Comparison of ENCODE assay signal across 23 mouse cellular contexts in genomic region chr1:38688216-38688615, GRCm38 (mm10). TPM values are rescaled to one million over a fixed set of nuclear protein-coding genes. Genes with fewer than 3 reads are reported as not detected.
DNase-seq lines count a peak whose midpoint lies in the region; ATAC-seq lines count a peak whose summit lies in the region.
"Had no signal": no experiment of that assay in that cellular context is flagged by ENCODE, and none has a peak within 500 bp of the region (broad histone marks: within the 10 kb centered on the region; RNA-seq: fewer than 3 reads in every experiment).

No protein-coding gene starts in this region.

- no peak overlapping the region for H3K27ac ChIP-seq in embryonic facial prominence, embryonic 11.5 days (replicated peaks; ENCODE audit: low read depth, low read length)
- no peak overlapping the region for H3K27ac ChIP-seq in embryonic facial prominence, embryonic 10.5 days (replicated peaks)
- peak overlapping the region; percentile 67 for H3K27ac ChIP-seq in embryonic facial prominence, embryonic 14.5 days (replicated peaks; ENCODE audit: low read depth, low read length)
- 0 out of 2 replicates have a peak overlapping the region, but pooled peaks have one; percentile 36 for H3K27ac ChIP-seq in limb, embryonic 11.5 days (replicated peaks; ENCODE audit: low read depth, low read length)
- 0 out of 2 replicates have a peak overlapping the region, but pooled peaks have one; percentile 43 for H3K27ac ChIP-seq in limb, embryonic 15.5 days
- H3K27ac ChIP-seq: heart, embryonic 15.5 days; hindbrain, embryonic 13.5 days had no signal

- peak; percentile 68 for DNase-seq in embryonic facial prominence, embryonic 11.5 days (ENCODE audit: low spot score)
- DNase-seq in embryonic facial prominence, embryonic 10.5 days (ENCODE audit: low spot score): no peak
- peak; percentile 81 for DNase-seq in embryonic facial prominence, embryonic 14.5 days (ENCODE audit: low spot score)
- DNase-seq in limb, embryonic 11.5 days (ENCODE audit: low spot score): no peak
- DNase-seq in layer of hippocampus, adult 11-12 months (ENCODE audit: low spot score): no peak
- DNase-seq: adrenal gland, postnatal 14 days; cerebellum, adult 11-12 months; cerebellum, adult 9-10 months; cerebellum, postnatal 25 days; gastrocnemius, postnatal 36 days; heart, adult 18-20 months; heart, postnatal 14 days; kidney, adult 11 months had no signal

- no peaks in the 10 kb centered on the region for H3K36me3 ChIP-seq in embryonic facial prominence, embryonic 11.5 days (replicated peaks; ENCODE audit: control insufficient read depth, insufficient read depth, low read depth, low read length)
- no peaks in the 10 kb centered on the region for H3K36me3 ChIP-seq in embryonic facial prominence, embryonic 10.5 days (replicated peaks)
- H3K36me3 ChIP-seq in embryonic facial prominence, embryonic 14.5 days (ENCODE audit: control insufficient read depth, insufficient read depth, low read length): no peaks in the 10 kb centered on the region
- H3K36me3 ChIP-seq in limb, embryonic 11.5 days (ENCODE audit: control insufficient read depth, insufficient read depth, low read length): no peaks in the 10 kb centered on the region
- no peaks in the 10 kb centered on the region for H3K36me3 ChIP-seq in limb, embryonic 15.5 days
- H3K36me3 ChIP-seq: forebrain, embryonic 10.5 days; heart, embryonic 15.5 days; hindbrain, embryonic 13.5 days had no signal

- ATAC-seq in embryonic facial prominence, embryonic 11.5 days (replicated peaks; ENCODE audit: insufficient number of reproducible peaks, low FRiP score, low TSS enrichment, low read depth): no peak
- ATAC-seq in embryonic facial prominence, embryonic 14.5 days (ENCODE audit: low read depth): 0 out of 2 replicates have a peak, but pooled peaks have one; percentile 22
- ATAC-seq in limb, embryonic 11.5 days (ENCODE audit: insufficient number of reproducible peaks, low FRiP score, low TSS enrichment, low read depth): no peak
- ATAC-seq in limb, embryonic 15.5 days (ENCODE audit: insufficient number of reproducible peaks, low FRiP score, low TSS enrichment, low read depth): no peak
- no peak for ATAC-seq in inflammation-experienced regulatory T-cells, adult 6 months
- ATAC-seq: activated CD4-positive, CD25-positive, alpha-beta regulatory T cell, adult 4 months; forebrain, embryonic 14.5 days; Patski had no signal

- H3K9me3 ChIP-seq in embryonic facial prominence, embryonic 11.5 days (replicated peaks; ENCODE audit: control insufficient read depth, low read length): no peaks in the 10 kb centered on the region
- H3K9me3 ChIP-seq in embryonic facial prominence, embryonic 10.5 days: no peaks in the 10 kb centered on the region
- no peaks in the 10 kb centered on the region for H3K9me3 ChIP-seq in embryonic facial prominence, embryonic 14.5 days (ENCODE audit: control insufficient read depth, low read length)
- no peaks in the 10 kb centered on the region for H3K9me3 ChIP-seq in limb, embryonic 11.5 days (ENCODE audit: control insufficient read depth, low read length)
- no peaks in the 10 kb centered on the region for H3K9me3 ChIP-seq in limb, embryonic 15.5 days
- H3K9me3 ChIP-seq: forebrain, embryonic 10.5 days; heart, embryonic 15.5 days; hindbrain, embryonic 13.5 days had no signal

- WGBS in embryonic facial prominence, embryonic 11.5 days: 46% methylated on average over 5 of the region's 5 CpGs
- 57% methylated on average over 5 of the region's 5 CpGs for WGBS in embryonic facial prominence, embryonic 10.5 days
- WGBS in embryonic facial prominence, embryonic 14.5 days: 28% methylated on average over 5 of the region's 5 CpGs
- WGBS in limb, embryonic 11.5 days: 59% methylated on average over 5 of the region's 5 CpGs
- 46% methylated on average over 5 of the region's 5 CpGs for WGBS in limb, embryonic 15.5 days

- H3K4me1 ChIP-seq in embryonic facial prominence, embryonic 11.5 days (ENCODE audit: control insufficient read depth, insufficient read depth, low read length): no peaks in the 10 kb centered on the region
- H3K4me1 ChIP-seq in embryonic facial prominence, embryonic 10.5 days: peaks cover 4% of the 10 kb centered on the region; the same call in 1 of the 2 replicates
- H3K4me1 ChIP-seq in embryonic facial prominence, embryonic 14.5 days (ENCODE audit: control insufficient read depth, insufficient read depth, low read length): peaks cover 18% of the 10 kb centered on the region; the same call in 1 of the 2 replicates
- no peaks in the 10 kb centered on the region for H3K4me1 ChIP-seq in limb, embryonic 11.5 days (ENCODE audit: control insufficient read depth, insufficient read depth, low read length)
- peaks cover 5% of the 10 kb centered on the region; the same call in 1 of the 2 replicates for H3K4me1 ChIP-seq in limb, embryonic 15.5 days
- H3K4me1 ChIP-seq: heart, embryonic 15.5 days; hindbrain, embryonic 13.5 days had no signal

- no peak overlapping the region for H3K4me3 ChIP-seq in embryonic facial prominence, embryonic 11.5 days (ENCODE audit: low read depth, low read length)
- no peak overlapping the region for H3K4me3 ChIP-seq in embryonic facial prominence, embryonic 10.5 days
- no peak overlapping the region for H3K4me3 ChIP-seq in embryonic facial prominence, embryonic 14.5 days (ENCODE audit: low read depth, low read length)
- H3K4me3 ChIP-seq in limb, embryonic 11.5 days (ENCODE audit: low read depth, low read length): no peak overlapping the region
- no peak overlapping the region for H3K4me3 ChIP-seq in limb, embryonic 15.5 days
- H3K4me3 ChIP-seq: erythroblast, embryonic 14.5 days; forebrain, embryonic 10.5 days; heart, embryonic 15.5 days; hindbrain, embryonic 13.5 days had no signal

- no peaks in the 10 kb centered on the region for H3K27me3 ChIP-seq in embryonic facial prominence, embryonic 11.5 days (ENCODE audit: control insufficient read depth, insufficient read depth, low read length)
- no peaks in the 10 kb centered on the region for H3K27me3 ChIP-seq in embryonic facial prominence, embryonic 10.5 days (replicated peaks; ENCODE audit: low read depth, poor library complexity, severe bottlenecking)
- no peaks in the 10 kb centered on the region for H3K27me3 ChIP-seq in embryonic facial prominence, embryonic 14.5 days (replicated peaks; ENCODE audit: control insufficient read depth, insufficient read depth, low read length)
- H3K27me3 ChIP-seq in limb, embryonic 11.5 days (ENCODE audit: control insufficient read depth, insufficient read depth, low read length): no peaks in the 10 kb centered on the region
- H3K27me3 ChIP-seq in limb, embryonic 15.5 days: 0 out of 2 replicates have a peak, but pooled peaks cover under 1% of the 10 kb centered on the region
- H3K27me3 ChIP-seq: heart, embryonic 15.5 days; hindbrain, embryonic 13.5 days had no signal

- H3K4me2 ChIP-seq in embryonic facial prominence, embryonic 11.5 days (ENCODE audit: low read depth, low read length): no peak overlapping the region
- H3K4me2 ChIP-seq in embryonic facial prominence, embryonic 14.5 days (ENCODE audit: low read depth, low read length): no peak overlapping the region
- H3K4me2 ChIP-seq in limb, embryonic 11.5 days (ENCODE audit: low read depth, severe bottlenecking): no peak overlapping the region
- H3K4me2 ChIP-seq in limb, embryonic 15.5 days: no peak overlapping the region
- H3K4me2 ChIP-seq: heart, embryonic 11.5 days; heart, embryonic 15.5 days; hindbrain, embryonic 13.5 days had no signal

- no peak overlapping the region for H3K9ac ChIP-seq in embryonic facial prominence, embryonic 11.5 days (replicated peaks; ENCODE audit: low read length)
- no peak overlapping the region for H3K9ac ChIP-seq in embryonic facial prominence, embryonic 14.5 days (ENCODE audit: low read depth, low read length)
- H3K9ac ChIP-seq in limb, embryonic 11.5 days (ENCODE audit: low read length): no peak overlapping the region
- H3K9ac ChIP-seq in limb, embryonic 15.5 days: no peak overlapping the region
- H3K9ac ChIP-seq: heart, embryonic 15.5 days; hindbrain, embryonic 13.5 days had no signal

RNA-seq across cellular contexts. Expression of gene Aff3, which starts 23.5 kb away (rescaled TPM):
- 17.1 and 17.5 TPM in 2 replicates for polyA plus RNA-seq in embryonic facial prominence, embryonic 11.5 days (2014; fragmentation: Nextera tagmentation; extraction: Ambion mirVana)
- 8.7 and 9.7 TPM in 2 replicates for polyA plus RNA-seq in embryonic facial prominence, embryonic 10.5 days (2016; fragmentation: Nextera tagmentation; extraction: Ambion mirVana)
- polyA plus RNA-seq in embryonic facial prominence, embryonic 14.5 days (2014; fragmentation: Nextera tagmentation; extraction: Ambion mirVana): 13.8 and 15.8 TPM in 2 replicates
- 43.9 and 46.8 TPM in 2 replicates for polyA plus RNA-seq in limb, embryonic 11.5 days (2014; fragmentation: Nextera tagmentation; extraction: Ambion mirVana)
- polyA plus RNA-seq in limb, embryonic 15.5 days (2015; fragmentation: Nextera tagmentation; extraction: Ambion mirVana): 10.1 and 12.0 TPM in 2 replicates
- 10 to 100 TPM in 2 of 3 experiments, 1 to 10 TPM in 1; 4.1 to 16.7 (median 15.5) TPM for polyA plus RNA-seq in inflammation-experienced regulatory T-cells, adult 6 months (2017; shearing (Covaris generic))

Comparison
In these comparisons a context has a peak if more than half of its experiments do, and no peak if none do; other contexts are left out.
1. DNase-seq: peak in embryonic facial prominence, embryonic 11.5 days (single experiment) and embryonic facial prominence, embryonic 14.5 days (single experiment); none in embryonic facial prominence, embryonic 10.5 days (single experiment), limb, embryonic 11.5 days (single experiment) and layer of hippocampus, adult 11-12 months (single experiment).
2. H3K27ac ChIP-seq: peak in embryonic facial prominence, embryonic 14.5 days (single experiment), limb, embryonic 11.5 days (single experiment) and limb, embryonic 15.5 days (single experiment); none in embryonic facial prominence, embryonic 11.5 days (single experiment) and embryonic facial prominence, embryonic 10.5 days (single experiment).